Mouse (Mus musculus): ENCODE measurements around the gene Ucp3. TPM values are rescaled to one million over a fixed set of nuclear protein-coding genes. Genes with fewer than 3 reads are reported as not detected.
"Not testable (repeated sequence)": the region's sequence is repeated elsewhere in the genome, so short reads cannot be mapped to it uniquely, and the experiment has no call there.

Gene Ucp3
- total and polyA plus RNA-seq, 3 experiments, result 33.7 to 39.4 (median 39.0) TPM

DNA sequence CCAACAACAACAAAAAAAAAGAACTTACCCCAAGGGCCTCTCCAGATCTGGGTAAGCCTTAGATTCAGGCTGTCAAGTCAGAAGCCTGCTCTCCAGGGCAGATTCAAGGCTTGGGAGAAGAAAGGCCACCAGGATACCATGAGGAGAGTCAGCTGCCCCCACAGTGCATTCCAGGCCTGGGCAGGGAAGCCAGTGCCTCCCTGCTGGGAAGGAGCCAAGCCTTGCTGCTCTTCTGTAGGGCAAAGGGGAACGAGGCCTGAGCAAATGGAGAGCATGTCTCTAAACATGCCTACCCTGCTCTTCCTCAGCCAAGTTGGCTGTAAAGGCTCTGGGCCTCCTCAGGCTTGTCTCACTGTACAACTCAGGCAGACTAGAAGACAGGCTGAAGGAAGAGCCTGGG, 1.9 kb downstream of the Ucp3 start:
- peak overlapping the region; percentile 83 for H3K27ac ChIP-seq
- intact Hi-C loops (cut with DNase I), result no loop called here
- peak overlapping the region; percentile 1; the same call in 1 of the 2 replicates for H3K9ac ChIP-seq (ENCODE audit: low read depth, low read length)
- H3K36me3 ChIP-seq (ENCODE audit: control insufficient read depth, insufficient read depth, low read length), result no peaks in the 10 kb centered on the region
- peak overlapping the region; percentile 12; the same call in 1 of the 2 replicates for H3K4me3 ChIP-seq
- TF ChIP-seq POLR2A (IDR thresholded peaks at IDR 0.05; ENCODE audit: insufficient read depth, low read depth, low read length), result 0 out of 2 replicates have a peak, but pooled peaks have one; percentile 19
- no peak for TF ChIP-seq CTCF (IDR thresholded peaks at IDR 0.05)
- TF ChIP-seq EP300 (IDR thresholded peaks at IDR 0.05; ENCODE audit: insufficient read depth, low read depth, low read length), result peak; percentile 66; the same call in 1 of the 2 replicates
- no peaks in the 10 kb centered on the region for H3K27me3 ChIP-seq (ENCODE audit: control insufficient read depth, insufficient read depth, low read length)
- 56% methylated on average over 1 of the region's 1 CpGs for WGBS
- no peaks in the 10 kb centered on the region for H3K79me2 ChIP-seq (replicated peaks; ENCODE audit: control insufficient read depth, insufficient read depth, low read length)
- DNase-seq, result peak; percentile 56 to 74
- peaks cover 2% of the 10 kb centered on the region; the same call in 1 of the 2 replicates for H3K4me1 ChIP-seq (ENCODE audit: control insufficient read depth, insufficient read depth, low read length)

- no peaks in the 10 kb centered on the region for H3K79me2 ChIP-seq (replicated peaks; ENCODE audit: control insufficient read depth, insufficient read depth, low read length)
- no peaks in the 10 kb centered on the region for H3K27me3 ChIP-seq (ENCODE audit: control insufficient read depth, insufficient read depth, low read length)
- no peaks in the 10 kb centered on the region for H3K4me1 ChIP-seq (ENCODE audit: control insufficient read depth, insufficient read depth, low read length)
- DNase-seq, result no peak
- 79% methylated on average over 20 of the region's 20 CpGs for WGBS
- H3K4me3 ChIP-seq, result no peak overlapping the region
- TF ChIP-seq POLR2A (IDR thresholded peaks at IDR 0.05; ENCODE audit: insufficient read depth, low read depth, low read length) (no peak), CTCF (IDR thresholded peaks at IDR 0.05) (no peak), EP300 (IDR thresholded peaks at IDR 0.05; ENCODE audit: insufficient read depth, low read depth, low read length) (no peak)
- H3K36me3 ChIP-seq (ENCODE audit: control insufficient read depth, insufficient read depth, low read length), result no peaks in the 10 kb centered on the region
- intact Hi-C loops (cut with DNase I), result no loop called here
- H3K9ac ChIP-seq (ENCODE audit: low read depth, low read length), result no peak overlapping the region
- H3K27ac ChIP-seq, result no peak overlapping the region
Measured at GRCm38 (mm10) chr7:100479100-100479822, 6.5 kb downstream of the Ucp3 start.

- H3K4me1 ChIP-seq (ENCODE audit: control insufficient read depth, insufficient read depth, low read length), result no peaks in the 10 kb centered on the region
- no peak overlapping the region for H3K27ac ChIP-seq
- no peak for TF ChIP-seq EP300 (IDR thresholded peaks at IDR 0.05; ENCODE audit: insufficient read depth, low read depth, low read length)
- no peak for TF ChIP-seq POLR2A (IDR thresholded peaks at IDR 0.05; ENCODE audit: insufficient read depth, low read depth, low read length)
- TF ChIP-seq CTCF (IDR thresholded peaks at IDR 0.05), result no peak
- H3K9ac ChIP-seq (ENCODE audit: low read depth, low read length), result no peak overlapping the region
- 73% methylated on average over 15 of the region's 15 CpGs for WGBS
- intact Hi-C loops (cut with DNase I), result no loop called here
- no peaks in the 10 kb centered on the region for H3K27me3 ChIP-seq (ENCODE audit: control insufficient read depth, insufficient read depth, low read length)
- no peak overlapping the region for H3K4me3 ChIP-seq
- no peaks in the 10 kb centered on the region for H3K79me2 ChIP-seq (replicated peaks; ENCODE audit: control insufficient read depth, insufficient read depth, low read length)
- DNase-seq, result no peak
- no peaks in the 10 kb centered on the region for H3K36me3 ChIP-seq (ENCODE audit: control insufficient read depth, insufficient read depth, low read length)
Measured at GRCm38 (mm10) chr7:100479823-100480164, 7.0 kb downstream of the Ucp3 start.

GRCm38 (mm10) chr7:100480175-100480574, 7.4 kb downstream of the Ucp3 start:
- Histone ChIP-seq H3K27me3 (ENCODE audit: control insufficient read depth, insufficient read depth, low read length) (no peaks in the 10 kb centered on the region), H3K4me1 (ENCODE audit: control insufficient read depth, insufficient read depth, low read length) (no peaks in the 10 kb centered on the region), H3K79me2 (replicated peaks; ENCODE audit: control insufficient read depth, insufficient read depth, low read length) (no peaks in the 10 kb centered on the region), H3K36me3 (ENCODE audit: control insufficient read depth, insufficient read depth, low read length) (no peaks in the 10 kb centered on the region), H3K27ac (no peak overlapping the region), H3K4me3 (no peak overlapping the region), H3K9ac (ENCODE audit: low read depth, low read length) (no peak overlapping the region)
- TF ChIP-seq POLR2A (IDR thresholded peaks at IDR 0.05; ENCODE audit: insufficient read depth, low read depth, low read length), result no peak
- no peak for TF ChIP-seq EP300 (IDR thresholded peaks at IDR 0.05; ENCODE audit: insufficient read depth, low read depth, low read length)
- TF ChIP-seq CTCF (IDR thresholded peaks at IDR 0.05), result no peak
- no peak for DNase-seq
- WGBS, result 79% methylated on average over 17 of the region's 17 CpGs
- intact Hi-C loops (cut with DNase I), result no loop called here

- DNase-seq; H3K4me1 ChIP-seq (ENCODE audit: control insufficient read depth, insufficient read depth, low read length); intact Hi-C loops (cut with DNase I); H3K27ac ChIP-seq; H3K9ac ChIP-seq (ENCODE audit: low read depth, low read length); H3K36me3 ChIP-seq (ENCODE audit: control insufficient read depth, insufficient read depth, low read length); H3K27me3 ChIP-seq (ENCODE audit: control insufficient read depth, insufficient read depth, low read length); H3K79me2 ChIP-seq (replicated peaks; ENCODE audit: control insufficient read depth, insufficient read depth, low read length); H3K4me3 ChIP-seq: not testable (repeated sequence)
- 56% methylated on average over 2 of the region's 2 CpGs for WGBS
Measured at GRCm38 (mm10) chr7:100482046-100482445, 9.3 kb downstream of the Ucp3 start.

GRCm38 (mm10) chr7:100484493-100484892, 11.7 kb downstream of the Ucp3 start:
- no peak for TF ChIP-seq CTCF (IDR thresholded peaks at IDR 0.05)

More at GRCm38 (mm10) chr7:100484493-100484892, 11.7 kb downstream of the Ucp3 start:
- H3K4me3 ChIP-seq, result no peak overlapping the region
- no peak overlapping the region for H3K9ac ChIP-seq (ENCODE audit: low read depth, low read length)
- no peaks in the 10 kb centered on the region for H3K36me3 ChIP-seq (ENCODE audit: control insufficient read depth, insufficient read depth, low read length)
- H3K27me3 ChIP-seq (ENCODE audit: control insufficient read depth, insufficient read depth, low read length), result no peaks in the 10 kb centered on the region
- no peaks in the 10 kb centered on the region for H3K79me2 ChIP-seq (replicated peaks; ENCODE audit: control insufficient read depth, insufficient read depth, low read length)
- no peaks in the 10 kb centered on the region for H3K4me1 ChIP-seq (ENCODE audit: control insufficient read depth, insufficient read depth, low read length)
- H3K27ac ChIP-seq, result no peak overlapping the region
- 89% methylated on average over 5 of the region's 5 CpGs for WGBS
- intact Hi-C loops (cut with DNase I), result no loop called here
- peak in 1 of 2 experiments; percentile 10 for DNase-seq
